Mouse (Mus musculus) cerebellum, adult (tissue): ENCODE measurements at regions not wholly inside any gene's neighbourhood (a gene's known extent, or its start where the extent isn't known, plus 50 kb on each side); places are given as distances from the start of the nearest gene placed in this dataset.
A peak's percentile ranks its signal among the peaks of the same experiment; 100 is the strongest.

Experiments used
- ATAC-seq: cut with Nextera tagmentation; 2 replicates; pipeline ENCODE4 v1.9.2; 2017; ENCODE audit warnings: mild to moderate bottlenecking, moderate library complexity, mixed read lengths; ENCODE audit not compliant: insufficient number of reproducible peaks, low FRiP score, low TSS enrichment

DNA sequence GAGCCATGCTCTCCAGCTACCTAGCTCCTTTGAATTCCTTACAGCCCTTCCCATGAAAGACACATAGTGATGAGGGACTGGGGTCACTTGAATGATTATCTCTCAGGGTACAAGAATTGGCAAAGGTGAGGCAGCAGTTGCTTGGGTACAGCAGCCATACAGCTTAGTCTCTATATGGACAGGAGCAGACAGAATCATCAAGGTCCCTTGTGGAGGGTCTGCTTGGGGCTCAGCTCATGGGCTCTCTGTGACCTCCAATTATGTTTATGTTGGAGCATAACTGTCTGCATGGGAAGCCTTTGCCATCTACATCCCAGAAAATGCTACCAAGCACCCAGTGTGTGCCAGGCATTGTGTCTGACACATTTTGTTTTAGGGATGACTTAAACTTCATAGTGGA, 118.4 kb upstream of the Lhcgr start:
- no peak for ATAC-seq

DNA sequence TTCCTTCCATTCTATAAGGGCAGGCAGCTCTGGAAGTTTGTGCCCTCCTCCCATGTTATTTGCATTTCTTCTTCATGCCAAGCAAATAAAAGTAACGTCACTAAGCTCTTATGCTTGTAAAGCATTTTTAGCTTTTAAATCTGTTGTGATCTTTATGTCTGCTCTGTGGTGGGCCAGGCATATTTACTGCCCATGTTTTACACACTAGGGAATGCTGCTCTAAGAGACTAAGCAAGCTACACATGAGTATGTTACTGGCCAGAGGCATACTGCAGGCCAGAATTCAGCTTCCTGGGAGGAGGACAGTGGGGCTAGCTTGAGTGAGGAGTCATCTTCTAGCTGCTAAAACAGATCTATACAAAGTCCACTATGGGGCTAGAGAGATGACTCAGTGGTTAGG, 110.0 kb upstream of the Lhcgr start:
- no peak for ATAC-seq

DNA sequence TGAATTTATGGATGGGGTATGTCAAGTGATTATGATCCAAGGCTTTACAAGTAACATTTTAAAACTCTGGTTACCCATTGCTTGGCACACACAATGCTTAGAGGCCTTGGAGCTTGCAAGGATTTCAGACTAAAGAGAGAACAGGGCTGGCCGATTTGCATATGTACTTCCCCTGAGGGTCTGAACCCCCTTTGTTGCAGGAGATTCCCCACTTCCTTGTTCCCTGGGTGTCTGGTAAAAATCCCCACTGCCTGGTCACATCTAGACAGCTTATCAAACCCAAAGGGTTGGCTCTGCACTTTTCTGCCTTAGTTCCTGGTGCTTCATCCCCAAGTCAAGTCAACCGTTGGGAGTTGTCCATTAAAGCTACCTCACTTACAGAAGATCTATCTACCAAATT, 109.1 kb upstream of the Lhcgr start:
- no peak for ATAC-seq

DNA sequence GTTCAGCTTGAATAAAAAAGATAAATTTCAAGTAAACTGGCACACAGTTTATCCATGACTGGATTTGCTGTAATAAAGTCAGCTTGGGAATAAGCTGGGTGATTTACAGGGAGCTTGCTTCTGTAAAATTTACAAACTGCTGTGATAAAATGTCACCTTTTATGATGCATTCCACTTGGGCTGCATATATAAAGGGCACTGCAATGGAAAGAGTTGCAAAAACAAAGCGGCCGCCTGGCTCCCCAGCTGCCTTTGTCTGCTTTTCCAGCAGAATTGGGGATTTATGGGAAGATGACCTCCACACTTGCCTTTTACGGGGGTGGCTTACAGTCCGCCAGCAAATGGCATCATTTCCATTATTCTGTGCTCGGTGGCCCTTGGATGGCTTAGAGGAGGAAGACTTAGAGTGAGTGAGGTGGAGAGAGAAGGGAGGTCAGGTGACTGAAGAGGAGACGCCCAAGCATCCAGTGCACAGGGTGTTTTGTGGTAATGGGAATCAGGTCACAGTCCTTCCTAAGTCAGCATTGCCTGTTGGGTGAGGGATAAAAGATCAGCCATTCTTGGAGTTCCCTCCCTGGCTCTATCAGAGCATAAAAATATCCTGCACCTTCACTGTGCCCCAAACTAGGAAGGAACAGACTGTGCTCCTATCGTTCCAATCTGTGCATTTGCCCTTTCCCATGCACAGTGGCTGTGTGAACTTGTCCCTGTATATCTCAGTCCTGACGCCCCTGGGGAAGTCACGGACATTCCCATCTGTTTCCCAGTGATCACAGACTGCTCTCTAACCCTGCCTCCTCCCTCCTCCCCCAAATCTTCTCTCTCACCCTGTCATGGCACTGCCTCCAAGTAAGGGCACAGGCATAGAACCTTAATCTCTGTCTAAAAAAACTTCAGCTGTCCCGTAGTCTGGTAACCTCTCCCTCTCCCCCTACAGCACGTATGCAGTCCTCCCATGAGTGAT, 107.2 kb upstream of the Lhcgr start:
- ATAC-seq: peak; percentile 72; the same call in 1 of the 2 replicates

DNA sequence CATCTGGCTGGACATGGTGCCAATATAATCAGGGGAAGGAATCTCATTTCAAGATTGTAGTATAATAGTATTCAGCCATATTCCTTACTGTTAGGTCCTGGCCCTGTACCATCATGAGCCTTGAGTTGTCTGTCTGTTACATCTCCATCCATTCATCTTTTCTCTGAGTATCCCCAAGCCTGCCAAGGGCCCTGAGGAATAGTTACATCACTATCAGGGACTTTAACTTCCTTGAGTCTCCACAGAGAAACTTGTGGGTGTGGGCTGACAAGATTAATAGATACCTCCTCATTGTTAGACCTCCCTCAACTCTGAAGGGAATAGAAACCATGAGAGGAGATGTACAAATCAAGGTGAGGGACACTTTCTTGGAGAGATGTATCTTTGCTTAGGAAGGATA, 101.7 kb upstream of the Lhcgr start:
- ATAC-seq: no peak

DNA sequence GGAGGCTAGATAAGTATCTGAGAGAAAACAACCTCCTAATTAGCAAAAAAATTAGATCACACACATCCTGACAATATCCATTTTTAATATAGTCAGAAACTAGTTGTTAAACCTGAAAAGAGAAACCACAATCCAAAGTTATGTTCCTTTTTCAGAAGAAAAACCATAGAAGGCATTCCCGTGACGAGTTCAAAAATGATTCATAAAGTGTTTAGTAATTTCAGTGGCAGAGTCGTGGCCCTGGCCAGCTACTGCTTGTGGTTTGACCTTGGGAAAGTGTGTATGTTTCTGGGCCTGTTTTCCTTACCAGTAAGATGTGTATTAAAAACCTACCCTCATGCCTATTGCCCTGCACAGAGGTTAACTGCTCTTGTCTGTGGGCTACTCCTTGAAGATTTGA, 93.7 kb upstream of the Lhcgr start:
- ATAC-seq: no peak

DNA sequence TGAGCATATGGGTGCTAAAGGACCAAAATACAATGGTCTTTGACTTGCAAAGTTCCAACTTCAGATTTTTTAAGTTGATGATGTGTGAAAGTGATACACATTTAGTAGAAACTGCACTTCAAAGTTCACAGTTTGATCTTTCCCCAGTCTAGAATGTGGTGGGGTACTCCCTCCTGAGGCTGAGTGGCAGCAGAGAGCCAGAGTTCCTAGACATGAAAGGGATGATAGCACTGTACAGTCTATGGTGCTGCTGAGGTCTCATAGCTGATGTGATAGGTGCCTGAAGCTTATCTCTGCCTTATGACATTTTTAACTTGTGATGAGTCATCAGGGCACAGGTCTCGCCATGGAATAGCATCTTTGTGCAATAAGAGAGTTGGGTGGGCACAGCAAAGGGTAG, 87.9 kb upstream of the Lhcgr start:
- ATAC-seq: no peak

DNA sequence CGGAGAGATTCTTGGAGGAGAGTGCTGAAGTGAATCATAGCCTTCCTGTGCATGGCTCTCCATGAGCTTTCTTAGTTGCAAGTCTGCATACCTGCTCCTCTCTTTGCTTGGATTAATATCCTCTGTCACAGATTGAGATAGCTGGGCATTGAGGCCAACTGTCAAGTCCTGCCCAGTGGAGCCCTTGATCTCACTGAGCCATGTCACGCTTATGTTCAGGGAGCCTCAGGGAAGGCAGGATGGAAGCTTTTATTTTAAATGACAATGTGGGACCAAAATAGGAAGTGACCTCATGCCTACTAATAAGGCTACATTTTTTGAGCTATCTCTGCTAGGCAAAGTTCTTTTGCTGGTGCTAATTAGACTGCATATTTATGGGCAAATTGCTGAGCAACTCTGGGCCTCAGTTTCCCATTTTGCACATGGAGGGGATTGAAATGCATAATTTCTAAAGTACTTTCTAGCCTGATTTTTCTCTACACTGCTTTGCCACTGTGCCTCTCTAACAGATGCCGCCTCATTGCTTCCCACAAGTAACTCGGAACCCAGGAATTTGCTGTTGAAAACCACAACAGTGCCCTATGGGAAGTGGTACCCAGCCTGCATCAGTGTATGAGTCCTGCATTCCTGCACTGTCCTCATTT, 78.7 kb upstream of the Lhcgr start:
- no peak for ATAC-seq

DNA sequence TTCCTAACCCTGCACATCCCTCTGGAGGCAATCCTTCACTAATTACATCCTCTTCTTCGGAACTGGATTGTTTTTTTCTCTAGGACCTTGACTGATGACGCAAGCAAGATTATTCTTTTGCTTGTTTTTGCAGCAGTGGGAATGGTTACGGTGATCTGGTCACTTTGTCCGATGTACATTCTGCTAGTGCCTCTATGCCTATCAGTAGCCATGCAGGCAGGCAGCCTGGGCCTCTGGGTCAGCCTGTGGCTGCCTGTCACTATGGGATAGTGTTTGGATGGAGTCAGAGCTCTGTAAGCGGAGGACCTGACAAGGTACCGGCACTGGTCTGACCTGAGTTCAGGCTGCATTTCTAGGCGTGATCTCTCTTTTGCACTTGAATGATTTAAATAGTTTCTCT, 72.8 kb upstream of the Lhcgr start:
- ATAC-seq: no peak

DNA sequence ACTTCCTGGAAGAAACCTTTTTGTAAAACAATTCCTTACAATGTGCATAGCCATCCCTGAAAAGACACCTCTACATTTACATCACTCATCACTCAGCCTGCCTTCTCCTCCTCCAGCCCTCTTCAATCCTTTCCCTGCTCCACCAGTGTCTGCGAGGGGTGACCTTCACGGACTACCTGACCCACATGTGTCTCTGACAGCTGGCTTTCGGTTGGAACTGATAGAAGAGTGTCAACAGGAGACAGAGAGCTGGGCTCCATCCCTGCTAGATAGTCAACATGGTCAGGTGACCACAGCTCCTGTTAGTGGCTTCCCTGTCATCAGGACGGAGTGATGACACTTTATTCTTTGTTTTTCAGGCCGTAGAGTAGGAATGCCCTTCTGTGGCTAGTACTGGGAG, 72.4 kb upstream of the Lhcgr start:
- ATAC-seq: no peak

DNA sequence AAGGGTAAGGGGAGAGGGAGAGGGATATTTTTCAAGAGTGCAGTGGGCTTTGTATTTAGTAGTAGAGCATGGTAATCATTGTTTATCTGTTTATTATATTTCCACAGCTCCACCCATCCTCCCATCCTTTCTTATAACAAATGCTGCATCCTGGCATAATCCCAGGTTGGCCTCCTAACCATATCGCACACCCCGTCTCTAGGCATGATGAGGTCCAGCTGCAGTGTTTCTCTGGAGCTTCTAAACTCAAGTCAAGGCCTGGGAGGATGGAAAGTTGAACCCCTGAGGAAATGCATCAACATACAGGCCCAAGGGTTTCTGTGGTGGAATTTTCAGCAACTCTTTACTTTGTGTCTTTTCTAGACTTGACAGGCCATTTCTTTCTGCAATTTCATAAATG, 69.3 kb upstream of the Lhcgr start:
- no peak for ATAC-seq

DNA sequence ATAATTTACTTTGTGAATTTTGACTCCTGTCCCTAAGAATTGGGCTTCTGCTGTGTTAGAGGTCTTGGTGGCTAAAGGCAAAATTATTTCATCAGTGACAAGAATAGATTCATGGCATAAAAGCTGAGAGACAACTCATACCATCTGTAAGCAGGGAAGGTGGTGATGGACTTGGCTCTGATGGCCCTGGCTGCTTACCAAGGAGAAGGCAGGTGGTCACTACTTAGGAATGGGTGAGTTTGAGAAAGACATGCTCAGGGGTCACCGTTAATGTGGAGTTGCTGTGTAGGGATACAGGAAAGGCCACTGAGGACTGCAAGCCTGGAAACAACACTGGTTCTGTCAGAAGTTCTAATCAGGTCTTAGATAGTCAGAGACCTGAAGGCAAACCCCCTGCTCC, 68.8 kb upstream of the Lhcgr start:
- no peak for ATAC-seq

DNA sequence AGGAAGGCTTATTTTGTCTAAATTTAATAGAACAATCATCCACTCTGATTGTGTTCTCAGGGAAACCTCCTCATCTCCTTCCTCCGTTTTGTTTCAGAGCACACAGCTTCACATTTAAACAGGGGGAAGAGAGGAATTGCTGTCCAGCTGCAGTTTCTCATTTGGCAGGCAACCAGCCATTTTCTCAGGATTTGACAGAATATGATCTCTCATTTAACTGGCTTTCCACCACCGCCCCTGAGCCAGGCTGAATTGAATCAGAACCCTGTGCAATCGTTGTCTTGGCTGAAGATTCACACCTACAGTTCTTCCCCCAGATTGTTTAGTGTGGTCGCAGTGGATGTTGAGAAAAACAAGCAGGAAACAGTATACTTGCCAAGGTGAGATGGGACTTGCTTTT, 66.9 kb upstream of the Lhcgr start:
- ATAC-seq: no peak

DNA sequence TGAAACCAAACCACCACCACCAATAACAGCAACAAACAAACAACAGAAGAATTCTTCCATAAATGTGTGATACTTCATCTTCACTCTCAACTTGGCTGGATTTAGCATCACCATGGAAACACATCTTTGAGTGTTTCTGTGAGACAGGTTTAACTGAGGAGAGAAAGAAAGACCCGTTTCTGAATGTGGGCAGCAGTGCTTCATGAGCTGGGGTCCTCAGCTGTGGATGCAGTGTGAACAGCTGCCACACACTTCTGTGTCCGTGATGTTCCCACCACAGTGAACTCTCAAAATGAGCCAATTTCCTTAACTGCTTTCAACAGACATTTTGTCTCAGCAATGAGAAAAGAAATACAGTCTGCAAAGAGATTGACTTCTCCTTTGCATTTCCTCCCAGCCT, 55.5 kb upstream of the Lhcgr start:
- no peak for ATAC-seq

DNA sequence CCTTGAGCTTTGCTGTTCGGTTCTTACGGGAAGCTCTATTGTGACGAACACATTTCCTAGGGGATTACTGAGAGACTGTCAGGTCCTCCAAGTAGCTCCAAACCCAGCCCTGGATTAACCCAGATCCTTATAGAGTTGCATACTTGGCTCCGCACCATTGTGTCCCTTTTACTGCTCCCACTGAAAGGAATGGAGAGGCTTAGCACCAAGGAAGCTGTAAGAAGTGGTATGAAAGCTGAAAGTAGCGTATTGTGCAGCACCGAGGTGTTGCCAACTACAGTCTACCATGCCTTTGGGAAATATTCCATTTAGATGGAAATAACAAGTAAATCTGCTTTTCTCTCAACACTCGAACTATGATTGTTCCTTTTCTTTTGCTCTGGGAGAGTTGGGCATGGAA, 53.5 kb upstream of the Lhcgr start:
- ATAC-seq: no peak
